Mouse (Mus musculus): Measurements from ENCODE around the gene Ubl4b. TPM values are rescaled to one million over a fixed set of nuclear protein-coding genes. Genes with fewer than 3 reads are reported as not detected.

Ubl4b gene
- polyA plus RNA-seq, 1 experiment from 2014 or later, result not detected

- no peak for ATAC-seq
- no peak for TF ChIP-seq CTCF (IDR thresholded peaks at IDR 0.05; ENCODE audit: low read depth)
- Histone ChIP-seq H3K9me3 (ENCODE audit: control insufficient read depth) (no peaks in the 10 kb centered on the region), H3K27ac (ENCODE audit: low read depth, low read length) (no peak overlapping the region), H3K4me1 (replicated peaks; ENCODE audit: control insufficient read depth, insufficient read depth, low read length) (no peaks in the 10 kb centered on the region), H3K9ac (ENCODE audit: low read depth, low read length) (no peak overlapping the region), H3K36me3 (ENCODE audit: control insufficient read depth, insufficient read depth) (no peaks in the 10 kb centered on the region), H3K4me2 (replicated peaks; ENCODE audit: low read depth) (no peak overlapping the region), H3K27me3 (replicated peaks; ENCODE audit: control insufficient read depth, insufficient read depth, low read length) (0 out of 2 replicates have a peak, but pooled peaks cover 10% of the 10 kb centered on the region), H3K4me3 (ENCODE audit: low read depth, low read length) (no peak overlapping the region)
- WGBS, result 61% methylated on average over 5 of the region's 5 CpGs
Observed at GRCm38 (mm10) chr3:107545278-107545677, 9.6 kb downstream of the Ubl4b start.

GRCm38 (mm10) chr3:107543158-107544080 lies 11.5 kb downstream of the Ubl4b start:
- H3K9ac ChIP-seq (ENCODE audit: low read depth, low read length), result no peak overlapping the region
- H3K4me1 ChIP-seq (replicated peaks; ENCODE audit: control insufficient read depth, insufficient read depth, low read length), result no peaks in the 10 kb centered on the region
- no peaks in the 10 kb centered on the region for H3K36me3 ChIP-seq (ENCODE audit: control insufficient read depth, insufficient read depth)
- 66% methylated on average over 8 of the region's 8 CpGs for WGBS
- no peaks in the 10 kb centered on the region for H3K9me3 ChIP-seq (ENCODE audit: control insufficient read depth)
- H3K27me3 ChIP-seq (replicated peaks; ENCODE audit: control insufficient read depth, insufficient read depth, low read length), result 0 out of 2 replicates have a peak, but pooled peaks cover 5% of the 10 kb centered on the region
- no peak overlapping the region for H3K27ac ChIP-seq (ENCODE audit: low read depth, low read length)
- ATAC-seq, result no peak
- H3K4me2 ChIP-seq (replicated peaks; ENCODE audit: low read depth), result no peak overlapping the region
- TF ChIP-seq CTCF (IDR thresholded peaks at IDR 0.05; ENCODE audit: low read depth), result no peak
- H3K4me3 ChIP-seq (ENCODE audit: low read depth, low read length), result no peak overlapping the region

GRCm38 (mm10) chr3:107542584-107542983 lies 12.3 kb downstream of the Ubl4b start:
- H3K9me3 ChIP-seq (ENCODE audit: control insufficient read depth), result no peaks in the 10 kb centered on the region
- 57% methylated on average over 4 of the region's 4 CpGs for WGBS

GRCm38 (mm10) chr3:107537504-107537889 lies 17.4 kb downstream of the Ubl4b start:
- ATAC-seq, result no peak
- Histone ChIP-seq H3K27me3 (replicated peaks; ENCODE audit: control insufficient read depth, insufficient read depth, low read length) (no peaks in the 10 kb centered on the region), H3K4me1 (replicated peaks; ENCODE audit: control insufficient read depth, insufficient read depth, low read length) (no peaks in the 10 kb centered on the region), H3K4me2 (replicated peaks; ENCODE audit: low read depth) (peak overlapping the region; percentile 41; the same call in 1 of the 2 replicates), H3K4me3 (ENCODE audit: low read depth, low read length) (no peak overlapping the region), H3K27ac (ENCODE audit: low read depth, low read length) (no peak overlapping the region), H3K9me3 (ENCODE audit: control insufficient read depth) (no peaks in the 10 kb centered on the region), H3K36me3 (ENCODE audit: control insufficient read depth, insufficient read depth) (no peaks in the 10 kb centered on the region), H3K9ac (ENCODE audit: low read depth, low read length) (no peak overlapping the region)
- WGBS, result 25% methylated on average over 8 of the region's 8 CpGs
- no peak for TF ChIP-seq CTCF (IDR thresholded peaks at IDR 0.05; ENCODE audit: low read depth)

More at GRCm38 (mm10) chr3:107542584-107542983, 12.3 kb downstream of the Ubl4b start:
- Histone ChIP-seq H3K4me3 (ENCODE audit: low read depth, low read length) (no peak overlapping the region), H3K9ac (ENCODE audit: low read depth, low read length) (no peak overlapping the region), H3K27ac (ENCODE audit: low read depth, low read length) (no peak overlapping the region), H3K4me2 (replicated peaks; ENCODE audit: low read depth) (no peak overlapping the region), H3K4me1 (replicated peaks; ENCODE audit: control insufficient read depth, insufficient read depth, low read length) (no peaks in the 10 kb centered on the region), H3K36me3 (ENCODE audit: control insufficient read depth, insufficient read depth) (no peaks in the 10 kb centered on the region), H3K27me3 (replicated peaks; ENCODE audit: control insufficient read depth, insufficient read depth, low read length) (0 out of 2 replicates have a peak, but pooled peaks cover 5% of the 10 kb centered on the region)
- ATAC-seq, result no peak
- TF ChIP-seq CTCF (IDR thresholded peaks at IDR 0.05; ENCODE audit: low read depth), result no peak

GRCm38 (mm10) chr3:107536810-107537503 lies 17.9 kb downstream of the Ubl4b start:
- Histone ChIP-seq H3K27ac (ENCODE audit: low read depth, low read length) (no peak overlapping the region), H3K9me3 (ENCODE audit: control insufficient read depth) (no peaks in the 10 kb centered on the region), H3K4me2 (replicated peaks; ENCODE audit: low read depth) (peak overlapping the region; percentile 41), H3K4me1 (replicated peaks; ENCODE audit: control insufficient read depth, insufficient read depth, low read length) (no peaks in the 10 kb centered on the region), H3K4me3 (ENCODE audit: low read depth, low read length) (no peak overlapping the region), H3K36me3 (ENCODE audit: control insufficient read depth, insufficient read depth) (no peaks in the 10 kb centered on the region), H3K27me3 (replicated peaks; ENCODE audit: control insufficient read depth, insufficient read depth, low read length) (no peaks in the 10 kb centered on the region), H3K9ac (ENCODE audit: low read depth, low read length) (no peak overlapping the region)
- ATAC-seq, result 0 out of 2 replicates have a peak, but pooled peaks have one; percentile 16
- no peak for TF ChIP-seq CTCF (IDR thresholded peaks at IDR 0.05; ENCODE audit: low read depth)
- 6% methylated on average over 17 of the region's 17 CpGs for WGBS

- no peaks in the 10 kb centered on the region for H3K4me1 ChIP-seq (replicated peaks; ENCODE audit: control insufficient read depth, insufficient read depth, low read length)
- ATAC-seq, result no peak
- WGBS, result 81% methylated on average over 7 of the region's 7 CpGs
- no peaks in the 10 kb centered on the region for H3K27me3 ChIP-seq (replicated peaks; ENCODE audit: control insufficient read depth, insufficient read depth, low read length)
- TF ChIP-seq CTCF (IDR thresholded peaks at IDR 0.05; ENCODE audit: low read depth), result no peak
- no peaks in the 10 kb centered on the region for H3K9me3 ChIP-seq (ENCODE audit: control insufficient read depth)
- H3K4me3 ChIP-seq (ENCODE audit: low read depth, low read length), result no peak overlapping the region
- H3K9ac ChIP-seq (ENCODE audit: low read depth, low read length), result no peak overlapping the region
- H3K4me2 ChIP-seq (replicated peaks; ENCODE audit: low read depth), result no peak overlapping the region
- no peaks in the 10 kb centered on the region for H3K36me3 ChIP-seq (ENCODE audit: control insufficient read depth, insufficient read depth)
- no peak overlapping the region for H3K27ac ChIP-seq (ENCODE audit: low read depth, low read length)
Observed at GRCm38 (mm10) chr3:107534951-107535350, 19.9 kb downstream of the Ubl4b start.
